Comparison of ENCODE assay signal across 11 mouse cellular contexts in genomic region chr6:30654402-30654859, GRCm38 (mm10). TPM values are rescaled to one million over a fixed set of nuclear protein-coding genes. Genes with fewer than 3 reads are reported as not detected.
A peak's percentile ranks its signal among the peaks of the same experiment; 100 is the strongest.
DNase-seq lines count a peak whose midpoint lies in the region; ATAC-seq lines count a peak whose summit lies in the region.
"Had no signal": no experiment of that assay in that cellular context is flagged by ENCODE, and none has a peak within 500 bp of the region (broad histone marks: within the 10 kb centered on the region; RNA-seq: fewer than 3 reads in every experiment).

No protein-coding gene starts in this region.

- H3K4me1 ChIP-seq in kidney, embryonic 14.5 days (ENCODE audit: control insufficient read depth, insufficient read depth, low read length): peaks cover 41% of the 10 kb centered on the region
- peaks cover 50% of the 10 kb centered on the region for H3K4me1 ChIP-seq in embryonic facial prominence, embryonic 13.5 days
- H3K4me1 ChIP-seq in hindbrain, embryonic 15.5 days (replicated peaks): peaks cover 44% of the 10 kb centered on the region
- peaks cover 41% of the 10 kb centered on the region for H3K4me1 ChIP-seq in midbrain, embryonic 16.5 days (ENCODE audit: control insufficient read depth, insufficient read depth, low read length)

- 0 out of 2 replicates have a peak, but pooled peaks cover 3% of the 10 kb centered on the region for H3K36me3 ChIP-seq in kidney, embryonic 14.5 days (ENCODE audit: control insufficient read depth, insufficient read depth, low read length)
- H3K36me3 ChIP-seq in embryonic facial prominence, embryonic 13.5 days: peaks cover 17% of the 10 kb centered on the region; the same call in 1 of the 2 replicates
- no peaks in the 10 kb centered on the region for H3K36me3 ChIP-seq in hindbrain, embryonic 15.5 days
- no peaks in the 10 kb centered on the region for H3K36me3 ChIP-seq in midbrain, embryonic 16.5 days (ENCODE audit: control insufficient read depth, insufficient read depth, low read length)

- ATAC-seq in kidney, embryonic 14.5 days (ENCODE audit: low FRiP score, low TSS enrichment): no peak
- no peak for ATAC-seq in embryonic facial prominence, embryonic 13.5 days (ENCODE audit: insufficient number of reproducible peaks, insufficient read depth, low FRiP score, low TSS enrichment, low read depth)
- no peak for ATAC-seq in hindbrain, embryonic 15.5 days (ENCODE audit: low FRiP score, low read depth)
- ATAC-seq in midbrain, embryonic 16.5 days: peak; percentile 72

- H3K27me3 ChIP-seq in kidney, embryonic 14.5 days (ENCODE audit: control insufficient read depth, insufficient read depth, low read length): no peaks in the 10 kb centered on the region
- H3K27me3 ChIP-seq in embryonic facial prominence, embryonic 13.5 days: no peaks in the 10 kb centered on the region
- no peaks in the 10 kb centered on the region for H3K27me3 ChIP-seq in hindbrain, embryonic 15.5 days
- no peaks in the 10 kb centered on the region for H3K27me3 ChIP-seq in midbrain, embryonic 16.5 days (ENCODE audit: control insufficient read depth, insufficient read depth, low read depth, low read length)

- no peak overlapping the region for H3K4me3 ChIP-seq in kidney, embryonic 14.5 days (ENCODE audit: low read length)
- no peak overlapping the region for H3K4me3 ChIP-seq in embryonic facial prominence, embryonic 13.5 days
- no peak overlapping the region for H3K4me3 ChIP-seq in hindbrain, embryonic 15.5 days
- no peak overlapping the region for H3K4me3 ChIP-seq in midbrain, embryonic 16.5 days (ENCODE audit: low read depth, low read length)
- H3K4me3 ChIP-seq: erythroblast, embryonic 14.5 days had no signal

- H3K27ac ChIP-seq in kidney, embryonic 14.5 days (ENCODE audit: low read depth, low read length): peak overlapping the region; percentile 88
- peak overlapping the region; percentile 78 for H3K27ac ChIP-seq in embryonic facial prominence, embryonic 13.5 days
- peak overlapping the region; percentile 74 for H3K27ac ChIP-seq in hindbrain, embryonic 15.5 days (replicated peaks)
- H3K27ac ChIP-seq in midbrain, embryonic 16.5 days (ENCODE audit: low read length): peak overlapping the region; percentile 87
- H3K27ac ChIP-seq: macrophage had no signal

- H3K9me3 ChIP-seq in kidney, embryonic 14.5 days (ENCODE audit: control insufficient read depth, low read length): no peaks in the 10 kb centered on the region
- no peaks in the 10 kb centered on the region for H3K9me3 ChIP-seq in embryonic facial prominence, embryonic 13.5 days
- H3K9me3 ChIP-seq in hindbrain, embryonic 15.5 days: no peaks in the 10 kb centered on the region
- H3K9me3 ChIP-seq in midbrain, embryonic 16.5 days (replicated peaks; ENCODE audit: control insufficient read depth, low read length, poor library complexity, severe bottlenecking): no peaks in the 10 kb centered on the region

- no peak overlapping the region for H3K4me2 ChIP-seq in kidney, embryonic 14.5 days (replicated peaks; ENCODE audit: low read depth, low read length)
- no peak overlapping the region for H3K4me2 ChIP-seq in embryonic facial prominence, embryonic 13.5 days
- H3K4me2 ChIP-seq in hindbrain, embryonic 15.5 days: no peak overlapping the region
- H3K4me2 ChIP-seq in midbrain, embryonic 16.5 days (ENCODE audit: low read length): no peak overlapping the region

- no peak overlapping the region for H3K9ac ChIP-seq in kidney, embryonic 14.5 days (ENCODE audit: low read depth, low read length)
- no peak overlapping the region for H3K9ac ChIP-seq in embryonic facial prominence, embryonic 13.5 days
- no peak overlapping the region for H3K9ac ChIP-seq in hindbrain, embryonic 15.5 days
- peak overlapping the region; percentile 30; the same call in 1 of the 2 replicates for H3K9ac ChIP-seq in midbrain, embryonic 16.5 days (ENCODE audit: low read depth, low read length)

- no peak for DNase-seq in kidney, postnatal 25 days
- DNase-seq in adipocyte (ENCODE audit: low spot score): no peak
- no peak for DNase-seq in yolk sac, embryonic 10.5 days (ENCODE audit: low spot score)
- DNase-seq in cerebellum, adult 11 months: no peak
- DNase-seq: right cerebral cortex, adult 18-20 months had no signal

- WGBS in kidney, embryonic 14.5 days: 21% methylated on average over 6 of the region's 6 CpGs
- 42% methylated on average over 6 of the region's 6 CpGs for WGBS in embryonic facial prominence, embryonic 13.5 days
- 27% methylated on average over 6 of the region's 6 CpGs for whole genome bisulfite sequencing in hindbrain, embryonic 15.5 days
- WGBS in midbrain, embryonic 16.5 days: 12% methylated on average over 6 of the region's 6 CpGs

RNA-seq across cellular contexts. Expression of gene Cpa1, which starts 15.4 kb away (rescaled TPM):
- polyA plus RNA-seq in kidney, embryonic 14.5 days (2014; fragmentation: Nextera tagmentation; extraction: Ambion mirVana): 1.8 and 2.0 TPM in 2 replicates
- polyA plus RNA-seq in embryonic facial prominence, embryonic 13.5 days (2015; fragmentation: Nextera tagmentation; extraction: Ambion mirVana): 0.34 and 0.87 TPM in 2 replicates
- 0.73 and 1.0 TPM in 2 replicates for polyA plus RNA-seq in hindbrain, embryonic 15.5 days (2015; fragmentation: Nextera tagmentation; extraction: Ambion mirVana)
- polyA plus RNA-seq in midbrain, embryonic 16.5 days (2015; fragmentation: Nextera tagmentation; extraction: Ambion mirVana): 0.90 and 0.91 TPM in 2 replicates
- polyA plus RNA-seq: erythroblast, embryonic 14.5 days; macrophage had no signal

RNA-seq across cellular contexts. Expression of gene Cep41, which starts 39.1 kb away (rescaled TPM):
- polyA plus RNA-seq in kidney, embryonic 14.5 days (2014; fragmentation: Nextera tagmentation; extraction: Ambion mirVana): 31.2 and 31.8 TPM in 2 replicates
- polyA plus RNA-seq in embryonic facial prominence, embryonic 13.5 days (2015; fragmentation: Nextera tagmentation; extraction: Ambion mirVana): 23.4 and 23.9 TPM in 2 replicates
- 11.7 and 12.7 TPM in 2 replicates for polyA plus RNA-seq in hindbrain, embryonic 15.5 days (2015; fragmentation: Nextera tagmentation; extraction: Ambion mirVana)
- polyA plus RNA-seq in midbrain, embryonic 16.5 days (2015; fragmentation: Nextera tagmentation; extraction: Ambion mirVana): 13.2 and 17.1 TPM in 2 replicates

RNA-seq across cellular contexts. Expression of gene Cpa5, which starts 43.6 kb away (rescaled TPM):
- polyA plus RNA-seq in kidney, embryonic 14.5 days (2014; fragmentation: Nextera tagmentation; extraction: Ambion mirVana): 0.57 and 1.0 TPM in 2 replicates
- 0.12 and 0.28 TPM in 2 replicates for polyA plus RNA-seq in embryonic facial prominence, embryonic 13.5 days (2015; fragmentation: Nextera tagmentation; extraction: Ambion mirVana)
- not detected in 2 replicates for polyA plus RNA-seq in hindbrain, embryonic 15.5 days (2015; fragmentation: Nextera tagmentation; extraction: Ambion mirVana)
- not detected in 2 replicates for polyA plus RNA-seq in midbrain, embryonic 16.5 days (2015; fragmentation: Nextera tagmentation; extraction: Ambion mirVana)
- polyA plus RNA-seq: erythroblast, embryonic 14.5 days; macrophage had no signal
